Mouse (Mus musculus) cerebellum, adult 18-20 months (tissue): ENCODE measurements around the gene Gm12569.
A peak's percentile ranks its signal among the peaks of the same experiment; 100 is the strongest.

ENCODE experiments used
- DNase-seq, 2 experiments: peaks; one replicate each; pipeline ENCODE4 v3.0.0; 2021

Gene Gm12569

DNA sequence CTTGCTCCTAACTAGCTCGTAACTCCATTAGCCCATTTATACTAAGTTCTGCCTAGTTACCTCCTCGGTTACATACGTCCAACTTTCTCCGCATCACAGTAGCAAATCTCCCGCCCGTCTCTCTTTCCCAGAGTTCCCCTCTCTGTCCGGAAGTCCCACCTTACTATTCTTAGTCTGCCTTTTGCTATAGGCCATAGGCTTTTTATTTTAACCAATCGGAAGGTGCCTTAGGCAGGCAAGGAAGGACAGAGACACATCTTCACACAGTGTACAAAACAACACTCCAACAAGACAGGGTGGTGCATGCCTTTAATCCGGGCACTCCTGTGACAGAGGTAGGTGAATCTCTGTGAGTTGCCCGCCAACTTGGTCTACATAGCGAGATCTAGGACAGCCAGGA lies at the start of gene Gm12569:
Gm12569 (plus strand) TSS at position 166 of the 400 bp plus-strand sequence.
- no peak for DNase-seq

DNA sequence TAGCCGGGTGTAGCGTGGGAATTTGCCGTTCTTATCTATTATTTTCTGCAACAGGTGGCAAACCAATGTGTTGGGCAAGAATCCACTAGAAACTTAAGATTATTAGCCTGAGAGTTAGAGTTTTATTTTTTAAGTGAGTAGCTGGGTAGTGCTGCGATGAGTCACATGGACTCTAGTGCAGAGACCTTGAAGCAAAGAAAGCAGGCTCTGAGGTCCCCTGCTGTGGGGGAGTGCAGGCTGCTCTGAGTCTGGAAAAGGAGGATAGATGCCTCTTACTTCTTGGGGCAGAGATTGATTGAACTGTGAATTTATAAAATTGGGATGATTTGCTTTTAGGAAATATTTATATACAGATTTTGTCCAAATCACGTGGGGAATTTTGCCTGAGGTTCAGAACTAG lies 17.5 kb upstream of the Gm12569 start:
- DNase-seq: no peak

DNA sequence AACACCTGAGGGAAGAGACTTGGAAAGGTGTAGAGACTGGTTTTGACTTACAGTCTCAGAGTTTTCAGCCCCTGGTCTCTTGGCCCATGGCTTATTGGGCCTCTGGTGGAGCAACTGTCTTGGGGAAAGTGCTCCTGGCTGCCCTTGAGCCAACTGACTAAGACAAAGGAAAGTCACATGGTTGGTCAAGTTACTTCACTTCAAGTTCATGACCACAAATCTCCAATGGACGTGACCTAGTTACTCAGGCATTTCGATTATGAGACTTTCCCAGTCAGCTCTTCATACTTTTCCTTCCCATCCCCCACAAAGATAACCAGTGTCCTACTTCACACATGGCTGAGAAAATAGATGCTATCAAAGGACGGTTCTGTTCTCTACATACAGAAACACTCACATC lies 12.5 kb upstream of the Gm12569 start:
- DNase-seq: no peak

DNA sequence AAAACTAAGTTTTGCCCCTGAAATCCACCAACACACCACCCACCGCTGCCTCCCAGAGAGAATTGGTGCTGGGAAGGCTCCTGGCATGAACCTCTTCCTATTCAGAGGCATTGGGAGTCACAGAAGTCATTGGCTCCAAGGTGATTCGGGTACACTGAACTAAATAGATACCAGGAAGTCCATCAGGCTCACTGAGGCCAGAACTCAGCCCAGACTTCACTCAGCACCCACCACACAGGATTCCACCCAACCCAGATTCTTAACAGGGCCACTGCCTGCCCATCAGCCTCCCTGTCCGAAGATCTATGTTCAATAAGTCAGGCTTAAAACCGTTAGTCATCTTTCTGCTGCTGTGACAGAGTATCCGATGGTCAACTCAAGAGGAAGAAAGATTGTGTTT lies 8.8 kb upstream of the Gm12569 start:
- no peak for DNase-seq

DNA sequence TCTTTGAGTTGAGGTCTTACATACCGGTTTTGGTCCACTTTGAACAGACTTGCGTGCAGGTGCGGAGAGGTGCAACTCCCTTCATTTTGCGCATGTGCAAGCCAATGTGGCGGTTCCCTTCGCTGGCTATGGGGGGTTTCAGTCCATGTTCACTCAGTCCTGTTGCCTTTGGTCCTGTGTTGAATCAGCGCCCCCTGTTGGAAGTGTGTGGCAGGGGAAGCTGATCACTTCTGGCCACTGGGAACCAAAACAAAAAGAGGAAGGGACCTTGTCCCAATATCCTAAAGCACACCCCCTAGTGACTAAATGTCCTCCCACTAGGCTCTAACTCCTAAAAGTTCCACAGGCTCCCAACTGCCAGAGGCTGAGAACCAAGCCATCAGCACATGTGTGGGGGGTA lies 6.3 kb upstream of the Gm12569 start:
- no peak for DNase-seq

DNA sequence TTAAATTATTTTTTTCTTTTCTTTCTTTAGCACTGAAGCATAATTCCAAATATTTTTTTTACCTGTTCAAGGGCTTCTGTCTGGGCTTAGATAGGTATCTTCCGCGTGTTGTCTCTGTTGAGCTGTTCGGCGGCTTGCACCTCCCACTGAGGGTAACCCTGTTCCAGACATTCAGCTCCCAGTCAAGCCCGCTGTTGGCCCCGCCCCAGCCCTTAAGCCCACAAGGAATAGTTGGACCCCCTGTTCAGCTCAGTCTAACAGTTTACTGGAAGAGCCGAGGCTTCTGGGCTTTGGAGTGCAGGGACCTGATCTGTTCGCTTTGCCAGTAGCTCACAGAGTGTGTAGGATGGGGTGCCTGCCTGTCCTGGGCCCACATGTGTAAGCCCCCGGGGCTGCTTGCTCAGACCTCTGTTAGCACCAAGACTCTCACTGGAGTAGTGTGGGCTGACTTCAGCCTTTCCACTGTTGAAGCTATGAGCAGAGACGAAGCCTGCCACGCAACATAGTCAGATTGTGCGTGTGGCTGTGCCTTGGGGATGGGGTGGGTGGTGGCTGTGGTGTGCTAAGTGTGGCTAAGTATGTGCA lies 785 bp upstream of the Gm12569 start:
- DNase-seq: no peak

DNA sequence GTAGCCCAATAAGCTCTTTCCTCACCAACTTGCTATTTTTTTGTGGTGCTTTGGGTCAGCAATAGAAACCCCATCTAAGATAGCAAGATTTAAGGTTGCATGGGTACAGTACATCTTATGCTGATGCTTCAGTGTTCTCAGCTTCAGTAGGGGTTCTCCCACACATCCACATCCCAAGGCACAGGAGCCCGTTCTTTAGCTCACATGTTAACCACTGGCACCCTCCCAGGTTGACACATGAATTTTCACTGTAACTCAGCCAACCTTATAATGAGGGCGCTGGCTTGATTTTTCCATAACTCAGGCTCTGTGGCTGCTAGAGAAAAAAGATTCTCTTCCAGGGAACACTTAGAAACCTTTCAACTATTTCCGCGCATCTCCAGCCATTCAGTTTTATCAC lies 6.8 kb downstream of the Gm12569 start:
- no peak for DNase-seq

DNA sequence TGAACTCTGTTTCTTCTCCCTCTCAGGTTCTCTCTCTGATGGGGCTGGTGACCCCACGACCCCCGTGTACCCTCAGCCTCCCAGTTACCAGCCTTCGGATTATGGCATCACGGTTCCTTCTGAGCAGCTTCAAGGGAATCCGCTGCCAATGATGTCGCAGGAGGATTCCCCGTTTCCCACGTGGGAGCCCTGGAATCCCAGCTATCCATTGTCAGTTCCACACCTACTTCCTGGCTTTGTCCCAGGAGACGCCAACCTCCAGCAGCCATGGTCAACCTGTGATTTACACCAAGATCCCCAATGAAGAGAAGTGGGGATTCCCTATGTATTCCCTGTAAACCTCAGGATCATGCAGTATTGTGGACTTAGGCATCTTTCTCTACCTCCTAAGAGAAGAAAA lies 14.4 kb downstream of the Gm12569 start:
- no peak for DNase-seq

DNA sequence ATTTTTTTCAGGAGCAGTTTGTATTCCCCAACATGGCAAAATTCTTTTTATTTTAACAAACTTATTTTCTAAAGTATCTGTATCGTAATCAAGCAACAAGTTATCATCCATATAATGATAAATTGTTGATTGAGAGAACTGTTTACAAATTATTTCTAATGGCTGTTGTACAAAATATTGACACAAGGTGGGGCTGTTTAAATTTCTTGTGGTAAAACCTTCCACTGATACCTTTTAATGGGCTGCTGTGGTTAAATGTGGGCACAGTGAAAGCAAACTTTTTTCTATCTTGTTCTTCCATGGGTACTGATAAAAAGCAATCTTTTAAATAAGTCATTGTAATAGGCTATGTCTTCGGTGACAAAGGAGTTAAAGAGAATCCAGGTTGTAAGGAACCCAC lies 22.6 kb downstream of the Gm12569 start:
- DNase-seq: no peak

DNA sequence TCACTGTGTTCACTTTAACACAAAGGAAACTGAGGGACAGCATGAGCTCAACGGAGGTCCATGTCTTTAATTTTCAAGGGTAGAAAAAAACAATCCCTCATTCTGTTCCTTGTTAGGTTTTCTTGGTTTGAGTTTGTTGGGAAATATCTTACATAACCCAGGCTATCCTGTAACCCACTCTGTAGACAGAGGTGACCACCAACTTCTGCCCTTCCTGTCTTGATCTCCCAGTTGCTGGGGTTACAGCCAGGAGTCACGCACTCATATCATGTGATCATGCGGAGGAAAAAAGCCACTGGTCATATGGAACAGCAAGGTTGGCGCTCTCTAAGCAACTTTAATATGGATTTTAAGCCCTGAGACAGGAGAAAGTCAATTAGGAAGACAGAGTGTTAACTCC lies 36.7 kb downstream of the Gm12569 start:
- DNase-seq: no peak

DNA sequence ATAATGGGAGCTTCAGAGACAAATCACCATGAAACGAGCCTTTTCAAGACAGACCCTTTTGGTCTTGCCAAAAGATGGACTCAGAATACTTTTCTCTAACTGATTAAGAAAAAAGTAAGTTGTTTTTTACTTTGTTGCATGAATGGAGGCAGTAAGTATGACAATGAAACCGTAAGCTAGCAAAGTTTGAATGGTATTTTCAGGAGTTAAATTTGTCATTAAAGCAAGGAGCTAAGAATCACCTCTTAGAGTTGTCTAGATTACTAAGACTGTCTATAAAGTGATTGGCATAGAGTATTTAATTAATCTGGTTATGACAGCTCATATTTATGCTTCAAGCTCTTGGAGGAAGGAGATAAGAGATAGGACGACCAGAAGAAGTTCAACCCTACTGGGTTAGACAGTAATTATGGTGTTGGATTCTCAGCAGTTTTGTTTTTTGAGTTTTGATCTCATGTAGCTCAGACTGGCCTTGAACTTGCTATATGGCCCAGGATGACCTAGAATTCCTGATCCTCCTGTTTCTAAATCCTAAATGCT lies 41.5 kb downstream of the Gm12569 start, which contains the start of gene Clk4:
Clk4 (plus strand) TSS at position 51 of the 540 bp plus-strand sequence.
- DNase-seq: no peak

DNA sequence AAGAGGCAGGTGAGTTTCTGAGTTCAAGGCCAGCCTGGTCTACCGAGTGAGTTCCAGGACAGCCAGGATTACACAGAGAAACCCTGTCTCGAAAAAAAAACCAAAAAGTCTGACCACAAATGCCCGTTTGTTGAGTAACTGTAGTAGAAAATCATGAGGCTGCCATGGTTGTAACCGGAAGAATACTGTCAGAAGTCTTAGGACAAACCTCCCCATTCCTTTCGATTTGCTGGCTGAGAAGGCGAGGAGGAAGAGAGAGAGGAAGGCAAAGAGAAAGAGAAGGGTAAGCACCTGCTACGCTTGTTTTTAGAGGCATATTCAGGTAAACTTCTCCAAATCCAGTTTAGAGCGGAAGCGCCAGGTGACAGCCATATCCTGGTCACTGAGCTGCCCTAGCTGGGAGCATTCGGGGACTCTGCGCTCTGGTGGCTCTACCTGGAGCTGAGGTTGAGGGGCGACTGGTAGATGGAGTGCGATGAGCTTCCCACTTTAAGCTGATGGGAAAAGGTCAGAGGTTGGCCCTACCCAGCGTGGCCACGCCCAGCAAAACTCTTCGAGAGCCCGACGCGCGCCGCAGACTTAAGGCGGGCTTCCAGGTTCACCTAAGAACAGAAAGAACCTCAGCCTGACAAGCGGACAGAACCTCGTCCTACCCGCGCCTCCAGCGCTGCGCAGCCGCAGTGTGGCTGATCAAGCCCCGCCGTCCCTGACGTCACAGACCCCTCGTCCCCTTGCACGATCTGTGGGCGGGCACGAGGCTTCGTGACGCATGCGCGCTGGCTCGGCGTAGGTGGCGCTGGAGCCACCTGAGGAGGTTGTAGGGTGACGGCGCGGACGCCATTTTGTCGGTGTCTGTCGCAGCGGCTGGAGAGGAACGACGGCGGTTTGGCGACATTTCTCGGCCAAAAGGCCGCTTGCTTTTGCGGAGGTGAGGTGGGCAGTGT lies 42.3 kb downstream of the Gm12569 start, which contains the start of gene BC049762:
BC049762 (minus strand) TSS at position 705 of the 944 bp plus-strand sequence.
- DNase-seq: peak; percentile 99

DNA sequence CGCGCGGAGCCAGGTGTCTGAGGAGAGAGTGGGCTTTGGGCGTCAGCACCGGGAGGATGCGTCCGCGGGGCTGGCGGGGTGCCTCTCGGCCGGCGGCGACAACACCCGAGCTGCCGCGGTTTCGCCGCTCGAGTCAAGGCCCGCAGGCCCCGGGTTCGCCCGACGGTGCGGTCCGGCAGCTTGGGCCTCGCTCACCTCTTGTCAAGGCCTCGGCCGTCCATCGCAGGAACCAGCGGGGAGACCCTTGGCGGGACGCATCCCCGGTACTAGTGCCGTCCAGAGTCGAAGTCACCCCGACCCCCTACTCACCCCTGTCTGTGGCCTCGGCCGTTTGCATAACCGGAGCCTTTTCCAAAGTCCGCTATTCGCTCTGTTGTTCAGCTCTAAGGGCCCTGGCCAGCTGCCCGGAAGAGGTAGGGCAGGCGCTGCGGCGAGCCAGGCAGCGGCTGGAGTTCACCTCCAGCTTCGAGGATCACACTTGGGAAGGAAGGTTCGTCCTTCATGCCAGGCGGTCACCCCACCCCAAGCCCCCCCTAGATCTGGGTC lies 43.1 kb downstream of the Gm12569 start:
- DNase-seq: peak; percentile 59 to 78

DNA sequence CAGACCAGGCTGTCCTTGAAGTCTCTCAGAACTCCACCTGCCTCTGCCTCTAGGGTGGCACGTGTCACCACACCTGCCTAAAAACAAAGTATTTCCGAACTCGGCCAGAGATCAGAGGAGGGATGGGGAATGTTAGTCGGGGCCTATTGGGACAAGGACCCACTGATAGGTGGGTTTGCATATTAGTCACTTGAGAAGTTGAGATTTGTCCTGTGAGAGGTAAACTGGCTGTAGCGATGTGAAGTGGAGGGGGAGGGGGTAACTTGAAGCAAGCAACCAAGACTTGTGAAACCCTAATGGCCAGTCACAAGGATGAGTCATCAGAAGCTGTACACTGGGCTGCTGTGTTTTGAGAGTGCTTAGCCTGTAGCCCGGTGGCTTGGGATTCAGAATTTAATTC lies 44.1 kb downstream of the Gm12569 start:
- no peak for DNase-seq

DNA sequence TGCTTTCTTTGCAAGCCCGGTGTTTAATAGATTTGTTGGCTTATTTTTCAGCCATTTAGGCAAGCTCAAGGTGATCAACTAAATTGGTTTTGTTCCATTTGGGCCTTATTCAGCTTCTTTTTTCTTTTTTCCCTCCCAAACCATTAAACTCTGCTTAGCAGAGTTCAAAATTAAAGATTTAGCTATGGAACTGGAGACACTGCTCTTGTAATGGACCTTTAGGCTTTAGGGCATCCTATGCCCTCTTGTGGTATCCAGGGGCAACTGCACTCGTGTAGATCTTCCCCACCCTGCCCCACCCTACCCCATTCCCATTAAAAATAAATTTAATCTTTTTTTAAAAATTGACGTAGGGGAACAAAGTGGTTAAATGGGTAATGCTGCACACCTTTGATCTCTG lies 45.1 kb downstream of the Gm12569 start:
- peak; percentile 37 to 64 for DNase-seq

DNA sequence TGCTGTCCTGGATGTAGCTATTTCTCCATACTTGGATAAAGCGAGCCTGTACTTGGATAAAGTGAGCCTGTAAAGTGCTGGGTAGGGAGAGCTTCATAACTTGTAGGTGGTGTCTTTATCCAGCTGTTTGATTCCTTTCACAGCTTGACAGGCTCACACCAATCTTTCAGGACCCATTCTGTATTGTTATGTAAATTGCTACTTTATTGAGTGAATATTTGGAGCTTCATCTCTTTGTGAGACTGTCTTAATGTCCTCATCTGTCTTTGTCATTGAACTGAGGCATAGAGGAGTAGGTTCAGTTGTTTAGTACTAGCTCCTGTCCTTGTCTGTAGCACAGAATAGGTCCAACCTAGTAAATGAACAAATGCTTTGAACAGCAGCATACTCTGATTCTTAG lies 54.1 kb downstream of the Gm12569 start:
- DNase-seq: no peak
